Mouse (Mus musculus): ENCODE measurements around the gene Ric1. TPM values are rescaled to one million over a fixed set of nuclear protein-coding genes. Genes with fewer than 3 reads are reported as not detected.

Gene Ric1
- 8.2 TPM for polyA plus RNA-seq (2014; fragmentation: Illumina TruSeq; extraction: RNeasy Lipid Tissue Mini Kit (QIAGEN cat#74804); ENCODE audit: insufficient read depth, low read depth, low replicate concordance)

DNA sequence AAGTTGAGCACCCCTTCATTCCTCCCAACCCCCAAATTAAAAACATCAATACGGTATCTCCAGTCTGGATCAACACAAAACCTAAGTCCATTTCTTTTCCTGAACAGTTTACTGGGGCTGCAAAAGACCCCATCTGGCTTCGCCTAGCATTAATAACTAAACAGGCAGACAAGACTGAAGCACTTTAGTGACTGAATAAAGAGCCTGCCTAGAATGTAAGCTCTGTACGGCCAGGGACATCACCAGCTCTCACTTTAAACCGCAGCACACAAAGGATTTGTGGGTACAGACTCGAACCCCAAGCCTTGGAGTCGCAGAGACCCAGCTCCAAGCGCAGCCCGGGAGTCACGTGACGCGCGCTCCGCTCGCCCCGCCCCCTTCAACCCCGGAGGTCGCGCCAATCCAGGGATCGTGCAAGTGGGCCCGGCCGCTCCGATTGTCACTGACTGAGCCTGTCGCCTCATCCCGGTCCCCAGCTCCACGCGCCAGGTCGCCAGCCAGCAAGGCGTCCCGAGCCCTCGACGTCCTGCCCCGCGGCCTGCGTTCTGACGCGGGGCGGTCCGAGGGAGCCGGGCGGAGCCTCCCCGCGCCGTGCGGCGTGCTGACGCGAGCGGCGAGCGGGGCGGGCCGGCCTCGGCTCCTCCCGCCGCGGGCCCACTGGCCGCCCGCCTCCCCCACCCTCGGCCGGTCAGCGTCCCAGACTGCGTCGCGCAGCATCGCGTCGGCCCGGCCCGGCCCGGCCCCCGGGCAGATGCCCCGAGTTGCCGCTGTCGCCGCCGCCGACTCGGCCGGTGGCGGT, at the start of gene Ric1:
TSS of gene Ric1 (plus strand) at position 646 of the 799 bp plus-strand sequence.

DNA sequence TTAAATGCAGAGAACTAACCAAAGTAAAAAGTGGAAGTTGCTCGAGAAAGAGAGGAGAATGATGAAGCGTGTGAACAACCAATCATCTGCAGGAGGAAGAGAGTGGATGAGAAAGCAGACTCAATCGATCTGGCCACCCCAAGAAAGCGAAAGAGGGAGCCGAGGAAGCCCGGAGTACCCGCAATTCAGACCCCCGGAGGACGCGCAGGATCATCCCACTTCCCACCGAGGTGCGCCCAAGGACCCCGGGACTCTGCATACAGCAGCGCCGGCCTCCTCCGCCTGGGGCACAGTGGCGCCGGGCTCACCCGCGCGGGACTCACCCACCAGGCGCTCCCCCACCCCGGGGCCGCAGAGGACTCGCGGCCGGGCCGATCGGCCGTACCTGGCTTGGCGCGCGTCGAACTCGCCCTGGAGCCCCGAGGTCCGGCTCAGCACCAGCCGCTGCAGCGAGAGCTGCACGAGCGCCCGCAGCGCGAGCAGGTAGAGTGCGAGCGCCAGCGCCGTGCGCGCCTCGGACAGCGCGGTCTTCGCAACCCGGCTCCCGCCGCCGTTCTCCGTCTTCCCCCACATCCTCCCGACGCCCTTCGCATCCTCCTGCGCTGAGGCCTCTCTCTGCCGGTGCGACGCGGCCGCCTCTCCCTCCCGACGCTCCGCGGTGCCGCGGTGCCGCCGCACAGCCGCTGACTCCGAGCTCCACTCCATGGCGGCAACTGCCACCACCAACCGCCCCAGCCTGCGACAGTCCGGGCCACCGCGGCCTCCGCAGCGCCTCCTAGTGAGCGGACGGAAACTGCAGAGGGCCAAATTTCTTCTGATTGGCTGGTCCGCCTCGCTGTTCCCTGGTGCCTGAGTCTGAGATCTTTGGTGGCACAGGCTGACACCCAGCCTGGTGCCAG, 125.8 kb downstream of the Ric1 start, which contains the start of gene Ermp1:
TSS of gene Ermp1 (minus strand) at position 765 of the 899 bp plus-strand sequence.

Other genes with a start within 250 kb of the Ric1 start
- 1.0 TPM for gene Insl6, start 196.9 kb upstream of the Ric1 start, polyA plus RNA-seq (2014; fragmentation: Illumina TruSeq; extraction: RNeasy Lipid Tissue Mini Kit (QIAGEN cat#74804); ENCODE audit: insufficient read depth, low read depth, low replicate concordance)
- gene Rln1, start 187.6 kb upstream of the Ric1 start, polyA plus RNA-seq (2014; fragmentation: Illumina TruSeq; extraction: RNeasy Lipid Tissue Mini Kit (QIAGEN cat#74804); ENCODE audit: insufficient read depth, low read depth, low replicate concordance) = not detected
- gene Plgrkt, start 154.9 kb upstream of the Ric1 start, polyA plus RNA-seq (2014; fragmentation: Illumina TruSeq; extraction: RNeasy Lipid Tissue Mini Kit (QIAGEN cat#74804); ENCODE audit: insufficient read depth, low read depth, low replicate concordance) = 43.1 TPM
- gene Cd274, start 154.8 kb upstream of the Ric1 start, polyA plus RNA-seq (2014; fragmentation: Illumina TruSeq; extraction: RNeasy Lipid Tissue Mini Kit (QIAGEN cat#74804); ENCODE audit: insufficient read depth, low read depth, low replicate concordance) = 4.9 TPM
- gene Pdcd1lg2, start 111.4 kb upstream of the Ric1 start, polyA plus RNA-seq (2014; fragmentation: Illumina TruSeq; extraction: RNeasy Lipid Tissue Mini Kit (QIAGEN cat#74804); ENCODE audit: insufficient read depth, low read depth, low replicate concordance) = 0.51 TPM
- 9.0 TPM for gene Ermp1, start 126.1 kb downstream of the Ric1 start, polyA plus RNA-seq (2014; fragmentation: Illumina TruSeq; extraction: RNeasy Lipid Tissue Mini Kit (QIAGEN cat#74804); ENCODE audit: insufficient read depth, low read depth, low replicate concordance)
- 3.1 TPM for gene Mlana, start 175.5 kb downstream of the Ric1 start, polyA plus RNA-seq (2014; fragmentation: Illumina TruSeq; extraction: RNeasy Lipid Tissue Mini Kit (QIAGEN cat#74804); ENCODE audit: insufficient read depth, low read depth, low replicate concordance)

Data from lung, adult 10 weeks (tissue).